Mouse (Mus musculus) ovary, adult 10 weeks (tissue): ENCODE data around the gene Rnf208. TPM values are rescaled to one million over a fixed set of nuclear protein-coding genes. Genes with fewer than 3 reads are reported as not detected.

Experiments
- polyA plus RNA-seq: library from polyadenylated mRNA; stranded (reverse); fragments of 350-450 nt; fragmentation: Illumina TruSeq; extraction: RNeasy Lipid Tissue Mini Kit (QIAGEN cat#74804); gene quantifications from one replicate; pipeline ENCODE4 v1.2.3, GENCODE M21; 2014

Gene Rnf208
- polyA plus RNA-seq, result not detected

DNA sequence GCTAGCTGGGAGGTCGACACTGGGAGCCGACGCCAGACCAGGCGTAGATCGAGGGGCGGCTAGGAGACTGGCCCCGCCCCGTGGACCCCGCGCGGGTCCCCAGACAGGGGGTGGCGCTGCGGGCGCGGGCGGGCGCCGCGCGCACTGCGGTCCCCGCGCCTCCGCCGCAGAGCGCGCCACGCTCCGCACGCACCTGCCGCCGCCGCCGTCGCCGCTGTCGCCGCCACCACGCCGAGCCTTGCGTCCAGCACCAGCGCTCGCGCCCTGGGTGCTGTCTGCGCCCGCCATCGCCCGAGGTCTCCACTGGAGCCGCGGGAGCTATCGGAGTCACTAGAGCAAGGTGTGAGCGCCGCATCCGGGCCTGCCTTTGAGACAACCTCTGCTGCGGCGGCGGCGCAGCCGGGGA lies at the start of gene Rnf208, which contains the start of gene Cysrt1:
TSS of gene Rnf208 (plus strand) at position 155 of the 406 bp plus-strand sequence.
TSS of gene Cysrt1 (minus strand) at position 352 of the 406 bp plus-strand sequence.

GRCm38 (mm10) chr2:25196172-25196954 lies 45.7 kb upstream of the Rnf208 start, which contains the start of gene Tor4a:
Tor4a (minus strand) TSS chr2:25196886.

DNA sequence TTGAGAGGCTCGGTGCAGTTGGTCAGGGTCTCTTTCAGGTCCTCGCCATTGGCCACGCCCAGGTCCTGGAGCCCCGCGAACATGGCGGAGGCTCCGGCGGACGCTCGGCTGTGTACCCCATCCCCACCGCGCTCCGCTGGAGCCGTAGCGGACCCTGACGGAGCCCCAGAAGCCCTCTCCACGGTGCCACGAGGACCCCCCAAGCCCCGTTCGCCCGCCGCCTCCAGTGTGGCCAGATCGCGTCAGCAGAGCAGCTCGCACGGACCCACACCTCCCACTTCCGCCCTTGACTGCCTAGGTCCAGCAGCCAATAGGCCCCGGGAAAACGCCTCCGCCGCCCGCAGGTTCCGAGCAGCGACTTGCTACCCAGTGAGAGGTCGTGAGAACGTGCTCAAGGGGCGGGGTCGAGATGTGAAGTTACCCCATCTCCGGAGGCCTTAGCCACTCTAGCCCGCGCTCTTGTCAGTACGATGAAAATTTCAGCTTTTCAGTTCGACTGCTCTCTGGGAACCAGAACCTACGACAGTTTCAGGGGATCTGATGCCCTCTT lies 30.9 kb upstream of the Rnf208 start, which contains the start of gene Nelfb:
TSS of gene Nelfb (minus strand) at position 369 of the 550 bp plus-strand sequence.

DNA sequence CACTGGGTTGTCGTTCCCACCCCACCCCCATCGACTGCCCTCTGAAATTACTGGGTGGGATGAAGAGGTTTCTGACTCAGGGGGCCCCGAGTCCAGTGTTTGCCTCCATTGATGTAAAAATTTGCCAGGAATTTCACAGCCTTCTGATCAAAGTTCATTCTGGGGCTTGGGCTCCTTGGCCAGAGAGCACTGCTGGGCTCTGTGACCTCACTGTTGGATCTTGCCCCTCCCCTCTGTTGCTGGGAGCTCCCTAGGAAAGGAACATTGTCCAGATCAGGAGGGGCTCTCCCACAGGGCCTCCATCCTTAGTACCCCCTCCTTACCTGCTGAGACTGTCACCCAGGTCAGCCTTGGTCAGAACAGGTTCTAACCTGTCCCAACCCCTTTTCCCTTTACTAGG lies 27.6 kb upstream of the Rnf208 start, which contains the start of gene Stpg3:
TSS of gene Stpg3 (minus strand) at position 194 of the 400 bp plus-strand sequence.

GRCm38 (mm10) chr2:25218445-25218844 lies 23.6 kb upstream of the Rnf208 start, which contains the start of gene Fam166a:
Fam166a (plus strand) TSS chr2:25218745.

DNA sequence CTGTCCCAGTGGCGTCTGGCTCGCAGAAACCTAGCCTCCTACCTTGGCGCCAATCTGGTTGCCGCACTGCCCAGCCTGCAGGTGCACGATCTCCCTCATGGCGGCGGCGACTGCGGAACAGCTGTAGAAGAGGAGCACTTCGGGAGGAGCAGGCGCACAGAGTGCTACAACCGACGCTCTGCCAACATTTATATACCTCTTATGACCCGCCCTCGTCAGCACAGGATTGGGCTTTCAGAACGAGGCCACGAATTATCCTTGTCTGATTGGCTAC lies 17.6 kb upstream of the Rnf208 start, which contains the start of gene Tubb4b:
TSS of gene Tubb4b (minus strand) at position 211 of the 274 bp plus-strand sequence.

DNA sequence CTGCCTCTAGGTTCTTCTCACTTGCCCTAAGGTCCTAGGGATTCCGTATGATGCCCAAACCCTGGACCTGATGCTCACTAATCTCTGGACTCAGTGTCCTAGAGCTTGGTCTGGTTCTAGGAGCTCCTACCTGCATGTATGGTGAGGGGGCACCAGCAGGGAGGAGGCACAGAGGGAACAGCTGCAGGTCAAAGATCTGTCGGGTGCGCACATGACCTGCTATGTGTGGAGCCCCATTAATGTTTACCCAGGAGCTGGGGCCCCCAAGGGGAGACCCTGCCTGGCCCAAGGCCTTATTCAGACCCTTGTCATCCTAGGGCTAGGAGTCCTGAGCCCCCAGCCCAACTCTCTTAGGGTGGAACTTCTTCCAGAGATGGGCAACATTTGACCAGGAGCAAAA lies 8.0 kb upstream of the Rnf208 start, which contains the start of gene Slc34a3:
TSS of gene Slc34a3 (minus strand) at position 315 of the 400 bp plus-strand sequence.

GRCm38 (mm10) chr2:25236614-25237013 lies 5.4 kb upstream of the Rnf208 start, which contains the start of gene Rnf224:
Rnf224 (minus strand) TSS chr2:25236787.

DNA sequence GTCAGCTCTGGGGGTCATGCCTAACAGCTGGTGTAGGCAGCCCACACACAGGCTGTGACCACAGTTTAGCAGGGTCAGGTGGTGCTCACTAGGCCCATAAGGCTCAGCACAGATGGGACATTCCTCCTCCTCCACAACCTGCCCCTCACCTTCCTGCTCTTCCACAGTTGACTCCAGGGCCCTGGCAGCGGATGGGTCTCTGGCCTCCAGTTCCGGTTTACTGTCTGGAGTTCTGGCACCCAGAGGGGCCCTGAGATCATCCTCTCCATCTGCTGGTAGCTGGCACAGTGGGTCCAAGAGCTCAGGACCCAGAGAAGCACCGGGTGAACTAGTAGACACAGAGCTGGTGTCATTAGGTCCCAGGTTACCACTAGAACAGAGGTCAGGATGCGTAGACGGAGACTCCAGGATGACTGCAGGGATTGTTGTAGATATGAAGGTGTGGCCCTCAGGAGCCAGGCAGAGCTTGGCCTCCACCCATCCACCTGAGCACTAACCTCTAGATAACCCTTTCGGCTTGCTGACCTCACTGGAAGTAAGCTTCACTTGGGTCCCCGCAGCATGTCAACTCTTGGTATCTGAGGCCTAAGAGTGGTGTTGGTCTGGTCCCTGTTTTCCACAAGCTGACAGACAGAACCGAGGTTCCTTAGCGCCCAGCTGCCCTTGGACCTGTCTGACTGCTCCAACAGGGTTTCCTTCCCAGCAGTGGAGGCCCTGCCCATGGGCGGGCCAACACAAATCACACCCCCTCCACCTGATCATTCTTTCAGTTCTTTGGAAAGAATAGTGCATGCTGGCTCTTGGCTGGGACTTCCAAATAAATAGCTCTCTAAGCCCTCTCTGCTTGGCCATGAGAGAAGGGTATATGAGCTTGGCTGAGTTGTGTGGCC lies 4.4 kb downstream of the Rnf208 start, which contains the start of gene AL732309.1:
TSS of gene AL732309.1 (minus strand) at position 681 of the 890 bp plus-strand sequence.

GRCm38 (mm10) chr2:25255284-25255779 lies 13.3 kb downstream of the Rnf208 start, which contains the start of gene Tmem203:
Tmem203 (plus strand) TSS chr2:25255439.

GRCm38 (mm10) chr2:25262291-25262767 lies 20.3 kb downstream of the Rnf208 start, which contains the start of gene Tprn:
Tprn (plus strand) TSS chr2:25262618.

GRCm38 (mm10) chr2:25271827-25272511 lies 29.9 kb downstream of the Rnf208 start, which contains the start of the genes Ssna1 and Anapc2:
Ssna1 (minus strand) TSS chr2:25272438.
Anapc2 (plus strand) TSS chr2:25272478.

DNA sequence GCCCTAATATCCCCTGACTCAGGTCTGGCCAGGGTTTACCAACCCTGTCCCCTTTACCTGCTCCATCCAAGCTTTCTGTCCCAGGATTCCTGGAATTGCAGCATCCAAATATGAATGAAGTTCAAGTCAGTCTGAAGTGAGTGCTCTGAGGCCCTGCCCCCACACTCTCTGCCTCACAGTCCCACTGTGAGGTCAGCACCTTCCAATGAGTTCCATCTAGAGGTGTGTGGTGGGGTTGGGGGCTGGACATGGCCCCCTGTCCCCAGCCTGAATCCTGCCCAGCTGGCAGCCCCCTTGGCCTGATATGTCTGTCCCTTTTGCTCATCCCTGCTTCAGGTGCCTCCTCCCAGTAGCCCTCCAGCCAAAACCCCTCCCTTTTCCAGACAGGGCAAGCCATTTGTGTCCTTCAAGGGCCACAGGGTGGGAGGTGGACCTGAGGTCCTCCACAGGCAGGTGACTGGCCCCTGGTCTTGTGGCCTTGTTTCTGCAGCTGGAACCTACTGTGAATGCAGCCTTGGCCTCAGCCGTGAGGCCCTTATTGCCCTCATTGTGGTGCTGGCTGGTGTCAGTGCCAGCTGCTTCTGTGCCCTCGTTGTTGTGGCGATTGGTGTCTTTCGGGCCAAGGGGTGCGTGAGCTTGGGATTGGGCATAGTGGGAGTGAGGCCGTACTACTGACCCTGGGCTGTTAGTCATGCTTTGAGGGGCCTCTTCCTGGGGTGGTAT lies 46.0 kb downstream of the Rnf208 start, which contains the start of gene Tmem210:
TSS of gene Tmem210 (plus strand) at position 219 of the 723 bp plus-strand sequence.

DNA sequence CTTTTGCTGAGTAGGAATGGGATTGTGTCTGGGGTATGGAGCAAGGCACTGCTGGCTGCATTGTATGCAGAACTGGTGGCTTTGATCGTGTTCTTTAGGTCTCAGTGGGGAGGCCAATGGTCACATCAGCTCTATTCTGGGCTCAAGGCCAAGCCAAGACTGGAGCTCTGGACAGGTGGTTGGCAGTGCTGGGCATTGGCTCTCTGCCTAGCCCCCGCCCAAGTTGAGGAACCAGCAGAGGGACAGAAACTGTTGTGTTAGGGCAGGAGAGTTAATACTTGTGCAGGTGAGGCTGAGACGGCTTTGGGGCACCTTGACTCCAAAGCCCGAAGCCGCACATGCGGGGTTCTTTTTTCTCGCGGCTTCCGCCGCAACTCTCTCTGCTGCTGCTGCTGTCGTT lies 47.6 kb downstream of the Rnf208 start, which contains the start of gene Lrrc26:
TSS of gene Lrrc26 (plus strand) at position 265 of the 400 bp plus-strand sequence.

Other genes starting within 250 kb of the Rnf208 start
- 3.6 TPM for gene Nsmf, start 187.9 kb upstream of the Rnf208 start, polyA plus RNA-seq
- not detected for gene Entpd8, start 162.0 kb upstream of the Rnf208 start, polyA plus RNA-seq
- gene Noxa1, start 147.1 kb upstream of the Rnf208 start, polyA plus RNA-seq, result not detected
- gene Nrarp, start 61.5 kb upstream of the Rnf208 start, polyA plus RNA-seq, result 4.8 TPM
- 2.8 TPM for gene Tor4a, start 45.4 kb upstream of the Rnf208 start, polyA plus RNA-seq
- 4.4 TPM for gene Nelfb, start 30.8 kb upstream of the Rnf208 start, polyA plus RNA-seq
- gene Stpg3, start 27.6 kb upstream of the Rnf208 start, polyA plus RNA-seq, result not detected
- not detected for gene Fam166a, start 23.5 kb upstream of the Rnf208 start, polyA plus RNA-seq
- gene Tubb4b, start 17.6 kb upstream of the Rnf208 start, polyA plus RNA-seq, result 43.8 TPM
- not detected for gene Slc34a3, start 7.9 kb upstream of the Rnf208 start, polyA plus RNA-seq
- gene Rnf224, start 5.5 kb upstream of the Rnf208 start, polyA plus RNA-seq, result not detected
- not detected for gene Cysrt1, start 197 bp downstream of the Rnf208 start, polyA plus RNA-seq
- 0.83 TPM for gene AL732309.1, start 4.6 kb downstream of the Rnf208 start, polyA plus RNA-seq
- not detected for gene Tmem203, start 13.2 kb downstream of the Rnf208 start, polyA plus RNA-seq
- gene Tprn, start 20.4 kb downstream of the Rnf208 start, polyA plus RNA-seq, result 0.31 TPM
- 0.80 TPM for gene Ssna1, start 30.2 kb downstream of the Rnf208 start, polyA plus RNA-seq
- gene Anapc2, start 30.2 kb downstream of the Rnf208 start, polyA plus RNA-seq, result 7.8 TPM
- gene Tmem210, start 45.9 kb downstream of the Rnf208 start, polyA plus RNA-seq, result not detected
- gene Lrrc26, start 47.7 kb downstream of the Rnf208 start, polyA plus RNA-seq, result not detected
- not detected for gene Grin1, start 76.9 kb downstream of the Rnf208 start, polyA plus RNA-seq
- 19.7 TPM for gene Man1b1, start 90.1 kb downstream of the Rnf208 start, polyA plus RNA-seq
- 6.6 TPM for gene Dpp7, start 114.1 kb downstream of the Rnf208 start, polyA plus RNA-seq
- gene Uap1l1, start 123.4 kb downstream of the Rnf208 start, polyA plus RNA-seq, result 0.60 TPM
- gene Sapcd2, start 130.1 kb downstream of the Rnf208 start, polyA plus RNA-seq, result 0.17 TPM
- 0.34 TPM for gene Entpd2, start 153.6 kb downstream of the Rnf208 start, polyA plus RNA-seq
- 15.0 TPM for gene Npdc1, start 157.1 kb downstream of the Rnf208 start, polyA plus RNA-seq
- gene Fut7, start 181.0 kb downstream of the Rnf208 start, polyA plus RNA-seq, result not detected
- 0.77 TPM for gene Abca2, start 186.4 kb downstream of the Rnf208 start, polyA plus RNA-seq
- gene Clic3, start 214.6 kb downstream of the Rnf208 start, polyA plus RNA-seq, result not detected
- gene Paxx, start 218.8 kb downstream of the Rnf208 start, polyA plus RNA-seq, result 2.4 TPM
- gene Ptgds, start 227.8 kb downstream of the Rnf208 start, polyA plus RNA-seq, result not detected